Mouse (Mus musculus) intestine, embryonic 15.5 days (tissue): Measurements from ENCODE around the gene Arhgdib. TPM values are rescaled to one million over a fixed set of nuclear protein-coding genes. Genes with fewer than 3 reads are reported as not detected.

Experiments
- ATAC-seq: fragments of 200-750 bp; cut with Nextera tagmentation; 2 replicates; pipeline ENCODE4 v1.8.0; 2017; ENCODE audit warnings: moderate TSS enrichment, moderate library complexity
- H3K27ac ChIP-seq: fragments of 300-500 bp; sonication (generic); 2 replicates; pipeline ENCODE4 v1.5.1; 2015; ENCODE audit warnings: mild to moderate bottlenecking, inconsistent platforms
- H3K27me3 ChIP-seq: fragments of 300-500 bp; sonication (generic); replicated peaks from 2 replicates; pipeline ENCODE4 v1.6.1; 2015; ENCODE audit warnings: inconsistent platforms
- H3K36me3 ChIP-seq: fragments of 300-500 bp; sonication (generic); 2 replicates; pipeline ENCODE4 v1.6.1; 2015; ENCODE audit warnings: inconsistent platforms
- H3K4me1 ChIP-seq: fragments of 300-500 bp; sonication (generic); replicated peaks from 2 replicates; pipeline ENCODE4 v1.6.1; 2015; ENCODE audit warnings: inconsistent platforms
- H3K4me2 ChIP-seq: fragments of 300-500 bp; sonication (generic); replicated peaks from 2 replicates; pipeline ENCODE4 v1.6.1; 2015; ENCODE audit warnings: mild to moderate bottlenecking, inconsistent platforms
- H3K4me3 ChIP-seq: fragments of 300-500 bp; sonication (generic); replicated peaks from 2 replicates; pipeline ENCODE4 v1.5.1; 2015; ENCODE audit warnings: inconsistent platforms
- H3K9ac ChIP-seq: fragments of 300-500 bp; sonication (generic); 2 replicates; pipeline ENCODE4 v1.6.1; 2015; ENCODE audit warnings: inconsistent platforms
- H3K9me3 ChIP-seq: fragments of 300-500 bp; sonication (generic); 2 replicates; pipeline ENCODE4 v1.6.1; 2016; ENCODE audit warnings: inconsistent platforms
- WGBS: fragments of 180-500 bp; shearing (Covaris S2); methylation state at CpG from one replicate; pipeline ENCODE4 v1.1.7; 2015; 5-methylcytosine and 5-hydroxymethylcytosine counted together
- polyA plus RNA-seq: library from polyadenylated mRNA; unstranded; fragments of >200 nt; fragmentation: Nextera tagmentation; extraction: Ambion mirVana; gene quantifications from 2 replicates; pipeline ENCODE4 v1.2.1, GENCODE M21; 2015

Arhgdib gene
- polyA plus RNA-seq, 1 experiment from 2014 or later = 47.8 TPM

DNA sequence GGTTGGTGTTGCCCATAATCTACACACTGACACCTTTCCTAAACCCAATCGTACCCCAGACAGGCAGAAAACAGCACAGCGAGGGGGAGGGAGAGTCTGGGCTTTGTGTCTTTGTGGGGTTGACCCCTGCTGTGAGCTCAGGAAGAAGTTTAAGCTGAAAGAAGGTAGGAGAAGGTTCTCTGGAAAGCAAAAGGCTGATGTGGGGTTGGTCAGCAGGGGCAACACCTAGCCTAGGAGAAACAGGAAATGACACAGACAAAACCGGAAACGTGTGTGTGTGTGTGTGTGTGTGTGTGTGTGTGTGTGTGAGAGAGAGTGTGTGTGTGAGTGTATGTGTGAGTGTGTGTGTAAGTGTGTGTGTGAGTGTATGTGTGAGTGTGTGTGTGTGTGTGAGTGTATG is 25.8 kb upstream of the Arhgdib start:
- H3K4me3 ChIP-seq = no peak overlapping the region
- no peaks in the 10 kb centered on the region for H3K9me3 ChIP-seq
- no peaks in the 10 kb centered on the region for H3K36me3 ChIP-seq
- no peaks in the 10 kb centered on the region for H3K27me3 ChIP-seq
- no peaks in the 10 kb centered on the region for H3K4me1 ChIP-seq
- WGBS = 71% methylated on average over 4 of the region's 4 CpGs
- ATAC-seq = no peak
- H3K9ac ChIP-seq = no peak overlapping the region
- H3K27ac ChIP-seq = no peak overlapping the region
- H3K4me2 ChIP-seq = no peak overlapping the region

DNA sequence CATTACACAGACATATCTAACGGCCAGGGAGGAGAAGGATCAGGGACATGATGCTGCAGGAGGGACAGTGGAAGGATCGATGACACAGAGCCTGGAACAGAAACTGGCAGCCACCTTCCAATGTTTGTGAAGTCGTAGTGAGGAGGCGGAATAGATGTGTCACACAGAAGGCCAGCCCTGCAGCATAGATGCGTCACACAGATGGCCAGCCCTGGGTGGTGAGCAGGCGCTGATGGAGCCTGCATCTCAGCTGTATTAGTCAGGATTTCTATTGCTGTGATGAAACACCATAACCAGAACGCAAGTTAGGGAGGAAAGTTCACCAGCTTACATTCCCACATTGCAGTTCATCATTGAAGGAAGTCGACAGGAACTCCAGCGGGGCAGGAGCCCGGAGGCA is 24.2 kb upstream of the Arhgdib start:
- Histone ChIP-seq H3K27ac (no peak overlapping the region), H3K4me1 (no peaks in the 10 kb centered on the region), H3K4me3 (no peak overlapping the region), H3K27me3 (no peaks in the 10 kb centered on the region), H3K4me2 (no peak overlapping the region), H3K9me3 (no peaks in the 10 kb centered on the region), H3K9ac (no peak overlapping the region), H3K36me3 (no peaks in the 10 kb centered on the region)
- ATAC-seq = no peak
- 69% methylated on average over 10 of the region's 10 CpGs for WGBS

DNA sequence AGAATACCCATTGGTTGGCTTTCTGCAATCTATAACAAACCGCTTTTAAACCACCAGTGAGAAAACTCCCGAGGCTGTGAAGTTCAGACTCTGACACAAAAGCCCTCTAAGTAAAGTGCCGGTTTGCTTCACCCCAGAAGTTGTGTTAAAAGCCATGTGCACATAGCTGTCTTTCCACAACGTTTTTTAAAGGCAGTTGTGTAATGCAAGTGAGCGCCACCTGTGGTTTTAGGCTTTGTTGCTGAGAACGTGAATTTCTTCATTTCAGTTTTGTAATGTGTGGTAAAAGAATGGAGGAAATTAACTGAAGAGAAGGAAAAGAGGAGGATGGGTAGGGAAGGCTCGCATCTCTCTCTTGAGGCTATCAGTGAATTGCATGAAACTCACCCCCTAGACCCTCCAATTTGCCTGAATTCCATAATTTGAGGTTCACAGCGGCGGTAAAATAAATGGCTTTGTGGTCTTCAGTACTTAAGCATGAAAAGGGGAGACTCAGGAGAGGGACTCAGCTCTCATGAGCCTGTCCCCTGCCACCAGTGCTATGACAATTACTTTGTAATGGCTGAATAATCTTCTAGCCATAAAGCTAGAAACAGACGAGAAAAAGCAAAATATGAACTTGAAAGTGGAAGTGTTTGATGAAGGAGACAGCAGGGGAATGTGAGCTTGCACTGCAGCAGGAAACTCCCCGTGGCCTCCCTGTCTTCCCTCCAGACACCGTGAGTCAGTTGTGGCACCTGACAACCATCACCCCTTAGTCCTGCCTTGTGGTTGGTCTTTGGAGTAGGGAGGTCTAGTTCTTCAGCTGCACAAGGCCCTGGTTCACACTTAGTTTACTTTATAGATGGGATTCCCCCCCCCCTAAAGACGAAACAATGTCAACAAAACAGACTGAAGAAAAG is 23.2 kb upstream of the Arhgdib start:
- Histone ChIP-seq H3K4me3 (no peak overlapping the region), H3K4me1 (no peaks in the 10 kb centered on the region), H3K9me3 (no peaks in the 10 kb centered on the region), H3K27me3 (no peaks in the 10 kb centered on the region), H3K4me2 (no peak overlapping the region), H3K36me3 (no peaks in the 10 kb centered on the region), H3K9ac (no peak overlapping the region), H3K27ac (no peak overlapping the region)
- no peak for ATAC-seq
- 62% methylated on average over 13 of the region's 13 CpGs for WGBS

DNA sequence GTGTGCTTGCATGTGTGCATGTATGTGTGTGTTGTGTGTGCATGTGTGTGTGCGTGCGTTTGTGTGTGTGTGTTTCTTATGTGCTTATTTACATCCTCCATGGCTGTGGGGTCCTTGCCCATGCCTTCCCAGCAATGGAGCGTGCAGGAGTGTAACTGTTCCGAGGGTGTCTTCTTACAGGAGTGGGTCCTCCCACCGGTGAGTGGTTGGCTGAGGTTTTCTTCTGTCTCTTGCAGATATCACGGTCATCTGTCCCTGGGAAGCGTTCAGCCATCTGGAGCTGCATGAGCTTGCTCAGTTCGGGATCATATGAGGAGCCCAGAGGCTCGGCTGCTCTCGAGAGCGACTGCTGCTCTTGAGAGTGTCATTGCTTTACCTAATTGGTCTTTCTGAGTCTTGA is 21.3 kb upstream of the Arhgdib start:
- H3K4me2 ChIP-seq = no peak overlapping the region
- H3K4me3 ChIP-seq = no peak overlapping the region
- H3K9me3 ChIP-seq = no peaks in the 10 kb centered on the region
- no peak overlapping the region for H3K9ac ChIP-seq
- H3K27me3 ChIP-seq = no peaks in the 10 kb centered on the region
- H3K4me1 ChIP-seq = peaks cover 2% of the 10 kb centered on the region; the same call in 1 of the 2 replicates
- ATAC-seq = no peak
- WGBS = 66% methylated on average over 11 of the region's 11 CpGs
- no peaks in the 10 kb centered on the region for H3K36me3 ChIP-seq
- no peak overlapping the region for H3K27ac ChIP-seq

DNA sequence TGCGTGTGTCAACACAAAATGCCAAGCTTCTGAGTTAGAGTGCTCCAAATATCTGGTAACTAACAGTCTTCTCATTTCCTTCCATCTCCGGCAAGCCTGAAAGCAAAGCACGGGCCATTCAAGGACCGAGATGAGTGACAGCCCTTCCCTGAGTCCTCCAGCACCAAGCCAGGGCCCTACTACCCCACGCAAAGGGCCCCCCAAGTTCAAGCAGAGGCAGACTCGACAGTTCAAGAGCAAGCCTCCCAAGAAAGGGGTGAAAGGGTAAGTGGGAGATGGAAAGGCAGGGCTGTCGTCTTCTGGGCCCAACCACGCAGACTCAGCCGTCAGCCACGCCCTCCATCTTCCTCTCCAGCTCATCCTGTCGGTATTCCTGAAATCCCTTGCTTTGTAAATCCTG is 17.4 kb upstream of the Arhgdib start:
- H3K9ac ChIP-seq = no peak overlapping the region
- H3K36me3 ChIP-seq = no peaks in the 10 kb centered on the region
- H3K27me3 ChIP-seq = no peaks in the 10 kb centered on the region
- H3K27ac ChIP-seq = no peak overlapping the region
- peaks cover 2% of the 10 kb centered on the region; the same call in 1 of the 2 replicates for H3K4me1 ChIP-seq
- ATAC-seq = no peak
- no peak overlapping the region for H3K4me3 ChIP-seq
- 60% methylated on average over 11 of the region's 11 CpGs for WGBS
- H3K4me2 ChIP-seq = no peak overlapping the region
- H3K9me3 ChIP-seq = no peaks in the 10 kb centered on the region

DNA sequence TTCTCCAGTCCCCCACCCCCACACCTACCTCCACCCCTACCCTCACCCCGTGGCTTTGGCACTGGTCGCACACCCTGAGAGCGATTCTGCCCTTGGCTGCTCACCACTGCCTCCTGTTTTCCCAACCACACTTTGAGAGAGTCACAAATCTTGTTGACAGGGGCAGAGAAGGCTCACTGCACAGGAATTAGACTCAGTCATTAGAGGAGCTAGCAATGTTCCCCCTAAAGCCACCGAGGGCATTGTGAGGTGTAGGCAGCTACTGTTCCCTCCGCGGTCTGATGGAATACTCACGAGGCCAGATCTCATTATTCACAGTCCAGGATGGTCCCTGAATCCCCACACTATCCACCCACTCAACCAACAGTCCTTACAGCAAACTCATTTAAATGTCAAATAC is 15.4 kb upstream of the Arhgdib start:
- no peaks in the 10 kb centered on the region for H3K9me3 ChIP-seq
- H3K9ac ChIP-seq = no peak overlapping the region
- ATAC-seq = no peak
- H3K36me3 ChIP-seq = no peaks in the 10 kb centered on the region
- H3K27me3 ChIP-seq = no peaks in the 10 kb centered on the region
- H3K4me3 ChIP-seq = no peak overlapping the region
- H3K4me2 ChIP-seq = no peak overlapping the region
- H3K27ac ChIP-seq = no peak overlapping the region
- peaks cover 2% of the 10 kb centered on the region; the same call in 1 of the 2 replicates for H3K4me1 ChIP-seq
- 62% methylated on average over 7 of the region's 7 CpGs for WGBS

DNA sequence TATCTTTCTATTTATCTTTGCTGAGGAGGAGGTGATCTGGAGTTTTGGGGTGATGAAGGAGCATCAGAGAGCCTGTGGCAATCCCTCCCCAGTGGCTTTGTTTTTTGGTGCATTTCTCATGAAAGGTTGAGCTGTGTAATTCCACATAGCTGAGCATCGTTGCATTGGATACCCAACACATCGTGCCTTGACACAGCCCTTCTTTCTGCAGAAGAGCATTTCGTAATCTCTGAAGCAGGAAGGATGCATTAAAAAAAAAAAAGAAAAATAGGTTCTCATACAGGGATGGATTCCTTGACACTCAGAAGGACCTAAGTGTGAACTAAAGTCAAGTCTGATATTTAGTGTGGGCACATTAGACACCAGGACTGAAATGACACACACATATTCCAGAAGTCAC is 13.5 kb upstream of the Arhgdib start:
- 81% methylated on average over 3 of the region's 3 CpGs for WGBS
- no peak overlapping the region for H3K27ac ChIP-seq
- H3K4me3 ChIP-seq = no peak overlapping the region
- no peak overlapping the region for H3K4me2 ChIP-seq
- H3K27me3 ChIP-seq = no peaks in the 10 kb centered on the region
- H3K9ac ChIP-seq = no peak overlapping the region
- peaks cover 2% of the 10 kb centered on the region; the same call in 1 of the 2 replicates for H3K4me1 ChIP-seq
- ATAC-seq = no peak
- H3K36me3 ChIP-seq = no peaks in the 10 kb centered on the region
- H3K9me3 ChIP-seq = no peaks in the 10 kb centered on the region

DNA sequence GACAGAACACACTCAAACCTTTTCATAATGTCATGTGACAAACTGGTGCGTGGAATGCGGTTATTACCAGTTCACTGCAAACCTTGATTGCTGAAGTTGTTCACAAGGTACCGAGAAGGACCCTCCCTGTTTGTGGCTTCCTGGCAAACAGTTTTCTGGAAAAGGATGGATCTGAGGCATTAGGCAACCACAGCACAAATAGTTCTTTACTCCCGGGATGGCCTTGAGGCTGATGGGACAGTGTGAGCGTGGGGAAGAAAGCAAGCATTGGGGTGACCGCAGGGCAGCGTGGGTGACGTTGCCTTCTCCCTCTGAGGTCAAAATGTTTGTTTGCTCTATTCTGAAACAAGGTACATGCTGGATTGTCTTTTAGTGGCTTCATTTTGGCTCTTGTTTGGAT is 13.0 kb upstream of the Arhgdib start:
- no peaks in the 10 kb centered on the region for H3K9me3 ChIP-seq
- no peaks in the 10 kb centered on the region for H3K36me3 ChIP-seq
- H3K27me3 ChIP-seq = no peaks in the 10 kb centered on the region
- no peak for ATAC-seq
- H3K9ac ChIP-seq = no peak overlapping the region
- 80% methylated on average over 8 of the region's 8 CpGs for WGBS
- H3K4me1 ChIP-seq = peaks cover 2% of the 10 kb centered on the region; the same call in 1 of the 2 replicates
- no peak overlapping the region for H3K27ac ChIP-seq
- no peak overlapping the region for H3K4me3 ChIP-seq
- no peak overlapping the region for H3K4me2 ChIP-seq

DNA sequence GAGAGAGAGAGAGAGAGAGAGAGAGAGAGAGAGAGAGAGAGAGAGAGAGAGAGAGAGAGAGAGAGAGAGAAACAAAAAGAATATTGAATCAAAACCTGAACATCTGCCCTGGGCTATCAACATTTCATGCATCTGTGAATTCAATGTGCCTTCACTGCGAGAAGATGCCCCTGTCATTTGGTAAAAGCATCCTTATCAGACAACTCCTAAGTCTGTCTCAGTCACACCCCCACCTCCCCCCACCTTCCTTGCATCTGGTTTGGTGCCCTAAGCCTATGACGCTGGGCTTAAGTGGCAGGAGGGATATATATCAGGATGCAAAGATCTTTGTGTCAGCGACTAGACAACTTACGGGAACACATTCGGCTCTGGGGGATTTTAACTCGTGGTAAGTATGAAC is 12.5 kb upstream of the Arhgdib start:
- Histone ChIP-seq H3K9me3 (no peaks in the 10 kb centered on the region), H3K4me2 (no peak overlapping the region), H3K4me3 (no peak overlapping the region), H3K36me3 (no peaks in the 10 kb centered on the region), H3K27me3 (no peaks in the 10 kb centered on the region), H3K4me1 (0 out of 2 replicates have a peak, but pooled peaks cover 2% of the 10 kb centered on the region), H3K27ac (no peak overlapping the region), H3K9ac (no peak overlapping the region)
- WGBS = 75% methylated on average over 6 of the region's 6 CpGs
- ATAC-seq = no peak

DNA sequence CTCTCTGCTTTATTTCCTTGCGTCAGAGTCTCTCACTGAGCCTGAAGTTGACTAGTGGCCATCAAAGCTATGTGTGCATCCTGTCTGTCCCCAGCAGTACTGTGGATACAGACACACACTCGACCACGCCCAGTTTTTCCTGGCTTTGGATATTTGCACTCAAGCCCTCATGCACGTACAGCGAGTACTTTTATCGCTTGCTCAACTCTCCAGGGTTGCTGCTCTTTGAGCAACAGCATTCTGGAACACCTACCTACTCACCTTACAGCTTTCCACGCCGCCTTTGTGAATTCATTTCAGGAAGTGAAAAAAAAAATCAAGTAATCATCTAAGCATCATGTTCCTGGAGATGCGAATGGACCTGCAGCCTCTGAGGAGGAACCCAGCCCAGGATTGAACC is 11.2 kb upstream of the Arhgdib start:
- Histone ChIP-seq H3K36me3 (no peaks in the 10 kb centered on the region), H3K4me1 (no peaks in the 10 kb centered on the region), H3K27me3 (no peaks in the 10 kb centered on the region), H3K9me3 (no peaks in the 10 kb centered on the region), H3K9ac (no peak overlapping the region), H3K4me3 (no peak overlapping the region), H3K4me2 (no peak overlapping the region), H3K27ac (no peak overlapping the region)
- WGBS = 86% methylated on average over 9 of the region's 9 CpGs
- ATAC-seq = no peak

DNA sequence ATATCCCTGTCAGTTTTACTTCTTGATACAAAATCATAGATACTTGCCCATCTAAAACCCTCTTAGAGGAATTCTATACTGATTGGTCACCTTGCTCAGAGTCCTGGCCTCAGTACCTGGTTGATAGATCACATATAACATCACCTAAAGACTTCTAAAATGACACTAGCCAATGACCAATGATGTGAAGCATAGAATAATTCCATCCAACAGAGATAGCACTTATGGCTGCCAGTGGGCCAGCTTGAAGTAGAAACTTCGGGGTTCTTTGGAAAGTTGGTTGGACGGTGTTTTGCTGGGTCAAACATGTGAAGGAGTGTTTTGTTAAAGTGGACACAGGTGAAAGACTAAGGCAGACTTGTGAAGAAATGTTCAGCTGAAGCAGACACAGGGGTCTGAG is 8.5 kb upstream of the Arhgdib start:
- H3K36me3 ChIP-seq = no peaks in the 10 kb centered on the region
- no peaks in the 10 kb centered on the region for H3K27me3 ChIP-seq
- WGBS = 93% methylated on average over 2 of the region's 2 CpGs
- H3K9ac ChIP-seq = no peak overlapping the region
- no peak overlapping the region for H3K4me3 ChIP-seq
- no peaks in the 10 kb centered on the region for H3K9me3 ChIP-seq
- no peak overlapping the region for H3K27ac ChIP-seq
- no peak for ATAC-seq
- no peaks in the 10 kb centered on the region for H3K4me1 ChIP-seq
- no peak overlapping the region for H3K4me2 ChIP-seq

DNA sequence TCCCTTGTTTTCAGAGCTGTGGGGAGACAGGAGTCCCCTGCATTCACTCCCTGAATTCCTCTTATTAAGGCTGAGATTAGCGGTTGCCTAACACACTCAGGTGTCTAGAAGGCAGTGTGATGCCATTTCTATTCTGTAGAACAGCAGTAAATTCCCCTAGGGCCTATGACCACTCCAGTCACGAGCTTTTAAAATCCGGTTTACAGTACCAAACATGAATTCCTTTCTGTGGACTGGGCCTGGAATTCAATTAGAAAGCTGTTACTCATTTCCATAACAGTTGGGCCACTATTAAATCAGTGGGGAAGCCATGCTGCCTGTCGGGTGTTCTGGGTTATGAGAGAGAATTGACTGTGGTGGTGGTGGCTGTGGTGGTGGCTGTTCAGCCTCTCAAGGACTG is 6.0 kb upstream of the Arhgdib start:
- Histone ChIP-seq H3K27me3 (no peaks in the 10 kb centered on the region), H3K9me3 (no peaks in the 10 kb centered on the region), H3K4me1 (no peaks in the 10 kb centered on the region), H3K27ac (no peak overlapping the region), H3K4me3 (no peak overlapping the region), H3K9ac (no peak overlapping the region), H3K4me2 (no peak overlapping the region), H3K36me3 (no peaks in the 10 kb centered on the region)
- WGBS = 67% methylated on average over 4 of the region's 4 CpGs
- no peak for ATAC-seq

DNA sequence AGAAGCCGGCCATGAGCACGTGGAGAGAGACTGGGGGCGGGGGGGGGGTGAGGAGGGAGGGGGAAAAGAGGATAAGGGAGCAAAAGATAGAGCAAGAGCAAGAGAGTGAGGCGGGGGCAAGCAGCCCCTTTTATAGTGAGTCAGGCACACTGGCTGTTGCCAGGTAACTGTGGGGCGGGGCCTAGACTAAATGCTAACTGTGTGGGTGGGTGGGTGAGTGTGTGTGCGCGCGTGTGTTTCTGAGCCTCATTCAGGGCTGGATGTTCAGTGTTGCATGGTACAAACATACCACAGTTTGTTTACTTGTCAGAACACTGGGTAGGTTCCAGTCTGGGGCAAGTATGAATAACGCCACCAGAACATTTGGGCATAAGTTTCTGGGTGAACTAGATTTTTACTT is 5.2 kb upstream of the Arhgdib start:
- H3K4me3 ChIP-seq = no peak overlapping the region

More for the DNA sequence above, 5.2 kb upstream of the Arhgdib start:
- no peak for ATAC-seq
- Histone ChIP-seq H3K4me1 (no peaks in the 10 kb centered on the region), H3K27me3 (no peaks in the 10 kb centered on the region), H3K4me2 (no peak overlapping the region), H3K9me3 (no peaks in the 10 kb centered on the region), H3K27ac (no peak overlapping the region), H3K9ac (no peak overlapping the region), H3K36me3 (no peaks in the 10 kb centered on the region)
- WGBS = 49% methylated on average over 9 of the region's 9 CpGs
